Mouse (Mus musculus) CH12.LX (cell line): ENCODE measurements around the gene Gm5148. TPM values are rescaled to one million over a fixed set of nuclear protein-coding genes. Genes with fewer than 3 reads are reported as not detected.

Experiments used
- DNase-seq: peaks from one replicate; pipeline ENCODE4 v3.0.0-alpha.2; 2013; ENCODE audit errors: extremely low read depth
- H3K27ac ChIP-seq: 2 replicates; pipeline ENCODE4 v1.5.1; 2012; ENCODE audit warnings: low read depth, mild to moderate bottlenecking, control low read depth, moderate library complexity; ENCODE audit not compliant: insufficient read depth
- H3K27me3 ChIP-seq: replicated peaks from 2 replicates; pipeline ENCODE3; 2012; ENCODE audit warnings: inconsistent platforms
- H3K36me3 ChIP-seq, 2 experiments: replicated peaks in 1 of 2; 2 replicates each; pipeline versions ENCODE3 to v1.6.1; 2012; ENCODE audit warnings: inconsistent platforms in 1 of 2, low read length in 1 of 2, mild to moderate bottlenecking in 1 of 2, mixed read lengths in 1 of 2, moderate library complexity in 1 of 2; ENCODE audit not compliant: control insufficient read depth in 1 of 2, insufficient read depth in 1 of 2
- H3K4me1 ChIP-seq, 2 experiments: 2 replicates each; pipeline ENCODE4 v1.6.1; 2012; ENCODE audit warnings: inconsistent platforms in 1 of 2, moderate library complexity in 1 of 2; ENCODE audit not compliant: insufficient read depth in 2 of 2, control insufficient read depth in 1 of 2
- H3K4me2 ChIP-seq: 2 replicates; pipeline ENCODE4 v1.6.1; 2012; ENCODE audit warnings: low read depth, mild to moderate bottlenecking, control low read depth; ENCODE audit not compliant: poor library complexity, insufficient read depth, severe bottlenecking
- H3K4me3 ChIP-seq, 3 experiments: fragments of 150-350 bp in 1 of 3; sonication (generic) in 1 of 3; replicated peaks in 1 of 3; 2 replicates each; pipeline versions ENCODE3 to v1.5.1; 2011 to 2012; ENCODE audit warnings: low read depth in 2 of 3, low read length in 2 of 3, mild to moderate bottlenecking in 2 of 3, moderate library complexity in 2 of 3, control low read depth in 1 of 3, improper control_type of control experiment in 1 of 3, inconsistent platforms in 1 of 3, mixed read lengths in 1 of 3; ENCODE audit not compliant: poor library complexity in 1 of 3
- H3K79me2 ChIP-seq: replicated peaks from 2 replicates; pipeline ENCODE4 v1.6.1; 2012; ENCODE audit warnings: mild to moderate bottlenecking, moderate library complexity; ENCODE audit not compliant: control insufficient read depth, poor library complexity, insufficient read depth, severe bottlenecking; ENCODE audit errors: extremely low read depth
- H3K9ac ChIP-seq: 2 replicates; pipeline ENCODE4 v1.6.1; 2012; ENCODE audit warnings: low read depth, mild to moderate bottlenecking, control low read depth, moderate library complexity; ENCODE audit not compliant: insufficient read depth
- H3K9me3 ChIP-seq: replicated peaks from 2 replicates; pipeline ENCODE3; 2012; ENCODE audit warnings: low read length, inconsistent platforms, mixed read lengths
- BHLHE40 ChIP-seq: IDR thresholded peaks from 2 replicates; pipeline ENCODE4 v1.6.1; 2011; ENCODE audit warnings: mild to moderate bottlenecking, low read depth, low read length, improper control_type of control experiment
- CHD1 ChIP-seq: IDR thresholded peaks from 2 replicates; pipeline ENCODE4 v1.6.1; 2012; ENCODE audit warnings: low read depth, low read length, improper control_type of control experiment, inconsistent platforms
- CTCF ChIP-seq, 2 experiments: IDR thresholded peaks in 1 of 2; conservative IDR thresholded peaks in 1 of 2; 2 replicates each; pipeline ENCODE4 v1.5.1; 2011 to 2012; ENCODE audit warnings: low read depth in 2 of 2, low read length in 2 of 2, improper control_type of control experiment in 1 of 2, inconsistent platforms in 1 of 2, mild to moderate bottlenecking in 1 of 2, moderate library complexity in 1 of 2
- E2F4 ChIP-seq: IDR thresholded peaks from 2 replicates; pipeline ENCODE4 v1.6.1; 2011; ENCODE audit warnings: low read depth, low read length, improper control_type of control experiment; ENCODE audit not compliant: insufficient replicate concordance
- EP300 ChIP-seq: IDR thresholded peaks from 2 replicates; pipeline ENCODE4 v1.6.1; 2011; ENCODE audit warnings: low read length, improper control_type of control experiment
- GABPA ChIP-seq: IDR thresholded peaks from 2 replicates; pipeline ENCODE4 v1.6.1; 2012; ENCODE audit warnings: low read depth, low read length, improper control_type of control experiment, inconsistent platforms; ENCODE audit not compliant: insufficient replicate concordance
- HCFC1 ChIP-seq: IDR thresholded peaks from 2 replicates; pipeline ENCODE4 v1.6.1; 2012; ENCODE audit warnings: low read depth, mild to moderate bottlenecking, inconsistent platforms, low read length, improper control_type of control experiment
- JUND ChIP-seq: conservative IDR thresholded peaks from 2 replicates; pipeline ENCODE4 v1.6.1; 2011; ENCODE audit warnings: low read depth, low read length, improper control_type of control experiment
- MAX ChIP-seq: IDR thresholded peaks from 2 replicates; pipeline ENCODE4 v1.6.1; 2011; ENCODE audit warnings: low read length, improper control_type of control experiment
- MYC ChIP-seq: IDR thresholded peaks from 2 replicates; pipeline ENCODE4 v1.6.1; 2011; ENCODE audit warnings: low read depth, mild to moderate bottlenecking, improper control_type of control experiment, low read length
- NELFE ChIP-seq: IDR thresholded peaks from 2 replicates; pipeline ENCODE4 v1.6.1; 2011; ENCODE audit warnings: low read depth, low read length, improper control_type of control experiment
- NRF1 ChIP-seq: IDR thresholded peaks from 2 replicates; pipeline ENCODE4 v1.6.1; 2014; ENCODE audit warnings: low read depth, mild to moderate bottlenecking, inconsistent platforms, low read length, improper control_type of control experiment, moderate library complexity
- PAX5 ChIP-seq: IDR thresholded peaks from 2 replicates; pipeline ENCODE4 v1.6.1; 2012; ENCODE audit warnings: low read length, inconsistent platforms, mixed read lengths
- RAD21 ChIP-seq: IDR thresholded peaks from 2 replicates; pipeline ENCODE4 v1.6.1; 2011; ENCODE audit warnings: low read depth, mild to moderate bottlenecking, low read length, improper control_type of control experiment, moderate library complexity
- RCOR1 ChIP-seq: conservative IDR thresholded peaks from 2 replicates; pipeline ENCODE4 v1.6.1; 2012; ENCODE audit warnings: low read depth, mild to moderate bottlenecking, inconsistent platforms, low read length, improper control_type of control experiment
- SIN3A ChIP-seq: IDR thresholded peaks from 2 replicates; pipeline ENCODE4 v1.6.1; 2012; ENCODE audit warnings: low read length, improper control_type of control experiment, inconsistent platforms
- TCF12 ChIP-seq: IDR thresholded peaks from 2 replicates; pipeline ENCODE4 v1.6.1; 2014; ENCODE audit warnings: low read depth, mild to moderate bottlenecking, inconsistent platforms, low read length, improper control_type of control experiment
- UBTF ChIP-seq: IDR thresholded peaks from 2 replicates; pipeline ENCODE4 v1.6.1; 2012; ENCODE audit warnings: low read depth, mild to moderate bottlenecking, inconsistent platforms, low read length, improper control_type of control experiment, moderate library complexity
- USF1 ChIP-seq: IDR thresholded peaks from 2 replicates; pipeline ENCODE4 v1.6.1; 2014; ENCODE audit warnings: low read depth, mild to moderate bottlenecking, inconsistent platforms, low read length, improper control_type of control experiment
- USF2 ChIP-seq: conservative IDR thresholded peaks from 2 replicates; pipeline ENCODE4 v1.6.1; 2011; ENCODE audit warnings: low read depth, low read length, improper control_type of control experiment
- ZC3H11A ChIP-seq: IDR thresholded peaks from 2 replicates; pipeline ENCODE4 v1.6.1; 2012; ENCODE audit warnings: low read depth, mild to moderate bottlenecking, inconsistent platforms, low read length, improper control_type of control experiment
- ZKSCAN1 ChIP-seq: IDR thresholded peaks from 2 replicates; pipeline ENCODE4 v1.6.1; 2012; ENCODE audit warnings: low read depth, inconsistent platforms, low read length, improper control_type of control experiment, borderline replicate concordance
- ZMIZ1 ChIP-seq: IDR thresholded peaks from 2 replicates; pipeline ENCODE4 v1.6.1; 2012; ENCODE audit warnings: low read depth, mild to moderate bottlenecking, inconsistent platforms, low read length, improper control_type of control experiment
- dilution Hi-C: fragments of 300-500 bp; cut with MboI; formaldehyde crosslinking; loops from 2 replicates; pipeline ENCODE4 v1.14.3; 2020; ENCODE audit warnings: low sequenced_read_pairs; ENCODE audit not compliant: extremely low pct_unique_long_range_greater_than_20kb, extremely low pct_ligation_motif_present
- in situ Hi-C: fragments of 300-500 bp; cut with MboI; formaldehyde crosslinking; loops from 3 replicates; pipeline ENCODE4 v1.14.3; 2019; ENCODE audit warnings: low sequenced_read_pairs, low pct_ligation_motif_present, low pct_unique_long_range_greater_than_20kb, mixed read lengths
- polyA plus RNA-seq: library from polyadenylated mRNA; unstranded; fragments of >175 nt; gene quantifications from 2 replicates; pipeline ENCODE4 v1.2.1, GENCODE M21; 2012; ENCODE audit warnings: low read depth; ENCODE audit not compliant: insufficient read length
- total RNA-seq, 2 experiments: library from RNA; depleted of rRNA; stranded (reverse); fragments of 300-350 nt in 1 of 2; fragments of >200 nt in 1 of 2; gene quantifications; 2 replicates each; pipeline ENCODE4 v1.2.3; 2012 to 2014

The Gm5148 gene
- total and polyA plus RNA-seq, 3 experiments = 146 TPM; not detected in 2

DNA sequence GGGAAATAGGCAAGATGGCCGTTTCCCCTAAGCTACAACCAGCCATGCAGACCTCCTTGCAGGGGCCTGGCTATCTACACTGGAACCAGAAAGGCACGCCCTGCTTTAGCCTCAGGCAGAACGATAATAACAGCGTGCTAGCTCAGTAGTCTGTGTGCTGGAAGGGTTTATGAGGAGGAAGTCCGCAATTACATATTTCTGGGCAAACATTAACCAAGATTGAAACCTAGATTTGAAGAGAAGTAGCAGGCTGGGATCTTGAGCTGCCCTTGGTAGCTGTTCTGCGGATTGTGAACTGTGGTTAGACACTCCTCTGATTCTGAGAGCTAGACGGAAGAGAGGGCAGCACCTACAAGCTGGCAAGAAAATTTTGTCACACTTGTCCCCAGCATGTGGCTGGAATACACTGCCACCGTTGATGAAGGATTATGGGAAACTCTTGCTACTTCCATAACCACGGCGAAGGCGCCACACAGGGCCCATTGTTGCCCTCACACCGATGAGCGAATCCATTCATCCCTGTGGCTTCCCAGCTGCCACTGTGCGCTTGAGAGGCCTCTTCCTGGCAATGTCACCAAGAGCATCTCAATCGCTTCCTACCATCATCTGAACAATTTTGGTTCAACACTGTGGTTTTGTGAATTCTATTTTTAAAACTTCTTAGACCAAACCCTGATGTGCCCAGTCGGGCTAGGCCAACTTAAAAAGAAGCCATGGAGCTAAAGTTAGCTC, 23.9 kb upstream of the Gm5148 start:
- in situ Hi-C loops (no loop called here), dilution Hi-C loops (no loop called here)
- Histone ChIP-seq H3K4me3 (no peak overlapping the region), H3K27ac (no peak overlapping the region), H3K9me3 (no peaks in the 10 kb centered on the region), H3K9ac (no peak overlapping the region), H3K4me1 (no peaks in the 10 kb centered on the region), H3K79me2 (no peaks in the 10 kb centered on the region), H3K4me2 (no peak overlapping the region), H3K27me3 (no peaks in the 10 kb centered on the region), H3K36me3 (no peaks in the 10 kb centered on the region)
- TF ChIP-seq EP300 (no peak), GABPA (no peak), JUND (no peak), RAD21 (no peak), ZMIZ1 (no peak), CHD1 (no peak), ZC3H11A (no peak), CTCF (conservative IDR thresholded peaks at IDR 0.05 in 1 of 2, IDR thresholded peaks at IDR 0.05 in 1 of 2; ENCODE audit: low read depth in 2 of 2, low read length in 2 of 2) (no peak), E2F4 (no peak), BHLHE40 (no peak), TCF12 (no peak), UBTF (no peak), MYC (no peak), ZKSCAN1 (no peak), HCFC1 (no peak), USF1 (no peak), PAX5 (no peak), NRF1 (no peak)
- DNase-seq = no peak

DNA sequence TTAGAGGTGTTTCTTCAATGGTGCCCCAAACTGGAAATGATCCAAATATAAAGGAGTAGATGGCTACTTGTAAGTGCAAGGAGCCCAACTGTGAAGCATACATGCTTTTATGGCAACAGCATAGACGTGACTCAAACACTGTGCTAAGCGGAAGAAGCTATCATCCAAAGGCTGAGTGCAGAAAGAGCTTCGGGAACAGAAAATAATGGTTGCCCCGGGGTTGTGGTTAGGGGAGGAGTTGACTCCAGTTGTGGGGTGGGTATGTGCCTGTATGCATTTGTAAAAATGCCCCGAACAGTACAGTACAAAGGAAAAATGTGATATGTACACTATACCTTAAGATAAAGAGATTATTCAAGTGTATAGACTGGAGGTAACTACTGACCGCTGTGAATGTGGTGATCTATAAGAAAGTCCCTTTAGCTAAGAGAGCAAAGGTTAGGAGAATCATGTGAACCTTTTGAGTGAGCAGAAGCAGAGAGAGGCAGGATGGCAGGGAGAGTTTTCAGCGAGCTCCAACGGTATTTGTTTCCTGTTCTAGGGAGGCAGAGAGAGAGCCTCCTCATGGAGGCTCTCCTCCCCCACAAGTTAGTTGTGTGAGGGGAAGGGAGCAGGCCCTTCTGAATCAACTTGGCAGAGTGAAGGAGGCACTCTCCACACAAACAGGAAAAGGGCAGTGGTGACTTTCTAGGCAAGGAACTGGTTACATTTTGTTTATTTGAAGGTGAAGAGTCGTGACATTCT, 23.1 kb upstream of the Gm5148 start:
- in situ Hi-C loops (no loop called here), dilution Hi-C loops (no loop called here)
- H3K79me2 ChIP-seq = no peaks in the 10 kb centered on the region
- no peaks in the 10 kb centered on the region for H3K4me1 ChIP-seq
- H3K4me3 ChIP-seq = no peak overlapping the region
- H3K27ac ChIP-seq = no peak overlapping the region
- TF ChIP-seq MYC = no peak
- TF ChIP-seq USF2 = no peak
- no peak for TF ChIP-seq UBTF
- no peak for TF ChIP-seq RCOR1
- TF ChIP-seq SIN3A = no peak
- no peak for TF ChIP-seq CTCF (conservative IDR thresholded peaks at IDR 0.05 in 1 of 2, IDR thresholded peaks at IDR 0.05 in 1 of 2; ENCODE audit: low read depth in 2 of 2, low read length in 2 of 2)
- no peak for TF ChIP-seq NELFE
- TF ChIP-seq CHD1 = no peak
- TF ChIP-seq ZC3H11A = no peak
- TF ChIP-seq JUND = no peak
- no peak for TF ChIP-seq MAX
- TF ChIP-seq HCFC1 = no peak
- H3K9ac ChIP-seq = no peak overlapping the region
- no peaks in the 10 kb centered on the region for H3K9me3 ChIP-seq
- H3K27me3 ChIP-seq = no peaks in the 10 kb centered on the region
- no peaks in the 10 kb centered on the region for H3K36me3 ChIP-seq
- H3K4me2 ChIP-seq = no peak overlapping the region
- no peak for DNase-seq
